Mouse (Mus musculus): ENCODE results near the gene Nudt4.

DNA sequence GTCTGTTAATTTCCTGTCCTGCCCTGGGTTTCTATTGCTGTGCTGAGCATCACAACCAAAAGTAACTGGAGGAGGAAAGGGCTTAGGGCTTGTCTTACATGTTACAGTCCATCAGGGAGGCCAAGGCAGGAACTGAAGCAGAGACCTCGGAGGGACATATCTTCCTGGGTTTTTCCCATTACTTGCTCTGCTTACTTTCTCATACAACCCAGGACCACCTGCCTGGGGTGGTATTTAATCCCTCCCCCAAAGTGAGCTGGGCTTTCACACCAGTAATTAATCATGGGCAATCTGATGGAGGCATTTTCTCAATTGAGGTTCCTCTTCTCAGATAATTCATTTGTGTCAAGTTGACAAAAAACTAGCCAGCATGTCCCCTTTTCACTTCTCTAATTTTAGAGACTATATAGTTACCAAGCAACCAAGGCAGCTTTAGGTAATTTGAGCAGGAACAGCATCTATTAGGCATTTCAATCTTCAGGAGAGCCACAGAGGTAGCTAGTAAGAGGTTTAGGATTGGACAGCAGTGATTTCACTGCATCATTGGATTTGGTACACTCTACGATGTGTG is 33.3 kb downstream of the Nudt4 start:
- no peak for TF ChIP-seq CTCF (IDR thresholded peaks at IDR 0.05; ENCODE audit: low read depth)
- TF ChIP-seq EP300 (IDR thresholded peaks at IDR 0.05; ENCODE audit: low read depth): no peak

Measured in heart, postnatal 0 days (tissue).